Mouse (Mus musculus) bone marrow, adult 2 months (tissue): Measurements from ENCODE around the gene Nt5c2. TPM values are rescaled to one million over a fixed set of nuclear protein-coding genes. Genes with fewer than 3 reads are reported as not detected.

Experiments
- H3K27ac ChIP-seq: fragments of 200-500 bp; 2 replicates; pipeline ENCODE4 v1.5.1; 2012; ENCODE audit warnings: low read depth, mild to moderate bottlenecking, control low read depth, inconsistent platforms, low read length; ENCODE audit not compliant: control insufficient read depth, poor library complexity, insufficient read depth
- H3K4me1 ChIP-seq: fragments of 200-500 bp; 2 replicates; pipeline ENCODE4 v1.6.1; 2011; ENCODE audit warnings: low read length; ENCODE audit not compliant: control insufficient read depth, insufficient read depth
- H3K4me3 ChIP-seq: fragments of 200-500 bp; replicated peaks from 2 replicates; pipeline ENCODE3; 2011; ENCODE audit warnings: mild to moderate bottlenecking, low read depth, low read length, control low read depth; ENCODE audit not compliant: control insufficient read depth
- CTCF ChIP-seq: fragments of 200-500 bp; IDR thresholded peaks from 2 replicates; pipeline ENCODE4 v1.5.1; 2011; ENCODE audit warnings: low read length, control low read depth; ENCODE audit not compliant: control insufficient read depth, insufficient read depth
- POLR2A ChIP-seq: fragments of 200-500 bp; IDR thresholded peaks from 2 replicates; pipeline ENCODE4 v1.6.1; 2011; ENCODE audit warnings: low read depth, mild to moderate bottlenecking, control low read depth, low read length, borderline replicate concordance; ENCODE audit not compliant: control insufficient read depth
- WGBS: fragments of 180-500 bp; shearing (Covaris S2); methylation state at CpG from one replicate; pipeline ENCODE4 v1.1.7; 2018; 5-methylcytosine and 5-hydroxymethylcytosine counted together
- polyA plus RNA-seq: library from polyadenylated mRNA; stranded (reverse); fragments of >200 nt; gene quantifications from 2 replicates; pipeline ENCODE4 v1.2.4, GENCODE M21; 2011; ENCODE audit warnings: low replicate concordance; ENCODE audit not compliant: missing spikeins, insufficient read depth, insufficient read length

Nt5c2 gene
- polyA plus RNA-seq, 1 experiment, result 39.2 TPM

GRCm38 (mm10) chr19:46962841-46963240 lies 52.1 kb downstream of the Nt5c2 start:
- WGBS, result 39% methylated on average over 7 of the region's 7 CpGs
- TF ChIP-seq POLR2A, result no peak
- no peak for TF ChIP-seq CTCF
- no peak overlapping the region for H3K27ac ChIP-seq
- H3K4me3 ChIP-seq, result no peak overlapping the region
- H3K4me1 ChIP-seq, result peaks cover 1% of the 10 kb centered on the region; the same call in 1 of the 2 replicates

- Histone ChIP-seq H3K4me1 (peaks cover 1% of the 10 kb centered on the region; the same call in 1 of the 2 replicates), H3K27ac (peak overlapping the region; percentile 98), H3K4me3 (peak overlapping the region; percentile 98)
- no peak for TF ChIP-seq CTCF
- peak; percentile 57; the same call in 1 of the 2 replicates for TF ChIP-seq POLR2A
- WGBS, result under 1% methylated on average over 51 of the region's 54 CpGs
Observed at GRCm38 (mm10) chr19:46962171-46962772, 52.7 kb downstream of the Nt5c2 start.

- no peak for TF ChIP-seq CTCF
- peak; percentile 75; the same call in 1 of the 2 replicates for TF ChIP-seq POLR2A
- peak overlapping the region; percentile 98 for H3K27ac ChIP-seq
- H3K4me1 ChIP-seq, result peaks cover 1% of the 10 kb centered on the region; the same call in 1 of the 2 replicates
- peak overlapping the region; percentile 98 for H3K4me3 ChIP-seq
- WGBS, result under 1% methylated on average over 36 of the region's 36 CpGs
Observed at GRCm38 (mm10) chr19:46961652-46962051, 53.3 kb downstream of the Nt5c2 start.

GRCm38 (mm10) chr19:46961047-46961651 lies 53.8 kb downstream of the Nt5c2 start:
- TF ChIP-seq CTCF, result no peak
- TF ChIP-seq POLR2A, result no peak
- WGBS, result 4% methylated on average over 22 of the region's 22 CpGs
- peaks cover 1% of the 10 kb centered on the region; the same call in 1 of the 2 replicates for H3K4me1 ChIP-seq

GRCm38 (mm10) chr19:46960101-46961046 lies 54.6 kb downstream of the Nt5c2 start:
- WGBS, result 12% methylated on average over 13 of the region's 13 CpGs
- TF ChIP-seq POLR2A (no peak), CTCF (no peak)
- peak overlapping the region; percentile 71 for H3K27ac ChIP-seq
- H3K4me3 ChIP-seq, result peak overlapping the region; percentile 98
- H3K4me1 ChIP-seq, result peaks cover 1% of the 10 kb centered on the region; the same call in 1 of the 2 replicates

More at GRCm38 (mm10) chr19:46961047-46961651, 53.8 kb downstream of the Nt5c2 start:
- Histone ChIP-seq H3K4me3 (peak overlapping the region; percentile 98), H3K27ac (peak overlapping the region; percentile 98)

- Histone ChIP-seq H3K4me3 (no peak overlapping the region), H3K27ac (no peak overlapping the region), H3K4me1 (peaks cover 1% of the 10 kb centered on the region; the same call in 1 of the 2 replicates)
- no peak for TF ChIP-seq POLR2A
- no peak for TF ChIP-seq CTCF
- 68% methylated on average over 3 of the region's 3 CpGs for WGBS
Observed at GRCm38 (mm10) chr19:46959536-46959935, 55.4 kb downstream of the Nt5c2 start.

GRCm38 (mm10) chr19:46958566-46958965 lies 56.4 kb downstream of the Nt5c2 start:
- 85% methylated on average over 3 of the region's 3 CpGs for WGBS
- TF ChIP-seq POLR2A, result no peak
- no peak for TF ChIP-seq CTCF
- no peaks in the 10 kb centered on the region; the same call in 1 of the 2 replicates for H3K4me1 ChIP-seq
- no peak overlapping the region for H3K4me3 ChIP-seq
- H3K27ac ChIP-seq, result no peak overlapping the region

- Histone ChIP-seq H3K27ac (no peak overlapping the region), H3K4me1 (no peaks in the 10 kb centered on the region; the same call in 1 of the 2 replicates), H3K4me3 (no peak overlapping the region)
- no peak for TF ChIP-seq CTCF
- TF ChIP-seq POLR2A, result no peak
- WGBS, result 72% methylated on average over 4 of the region's 4 CpGs
Observed at GRCm38 (mm10) chr19:46957971-46958370, 57.0 kb downstream of the Nt5c2 start.
